Comparison of ENCODE assay signal across 21 mouse cellular contexts in the genomic region with DNA sequence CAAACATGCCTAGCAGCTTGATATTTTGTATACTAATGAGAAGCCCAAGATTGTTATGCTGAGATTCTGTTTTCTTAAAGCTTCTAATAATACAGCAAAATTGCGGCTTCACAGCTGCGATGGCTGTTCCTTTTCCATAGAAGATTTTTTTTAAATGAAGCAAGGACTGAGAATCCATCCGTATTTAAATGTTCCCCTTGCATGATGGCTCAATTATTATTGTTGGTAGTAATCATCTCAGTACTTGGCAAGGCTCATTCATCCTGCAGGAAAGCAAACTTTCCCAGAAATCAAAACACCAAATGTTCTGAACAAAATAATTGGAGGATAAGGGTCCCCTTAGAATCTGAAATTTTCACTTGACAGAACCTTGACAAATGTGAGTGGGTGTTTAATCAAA.
DNase-seq lines count a peak whose midpoint lies in the region; ATAC-seq lines count a peak whose summit lies in the region.
"Had no signal": no experiment of that assay in that cellular context is flagged by ENCODE, and none has a peak within 500 bp of the region (broad histone marks: within the 10 kb centered on the region; RNA-seq: fewer than 3 reads in every experiment).

No protein-coding gene starts in this region.

- H3K9ac ChIP-seq in forebrain, embryonic 16.5 days (replicated peaks; ENCODE audit: low read depth, low read length): no peak overlapping the region
- H3K9ac ChIP-seq: embryonic facial prominence, embryonic 15.5 days; heart, embryonic 12.5 days; hindbrain, embryonic 15.5 days had no signal

- H3K27me3 ChIP-seq in forebrain, embryonic 16.5 days (replicated peaks; ENCODE audit: control insufficient read depth, insufficient read depth, low read length): no peaks in the 10 kb centered on the region
- H3K27me3 ChIP-seq in forebrain, embryonic 10.5 days (ENCODE audit: poor library complexity, severe bottlenecking): no peaks in the 10 kb centered on the region
- H3K27me3 ChIP-seq: CH12.LX; embryonic facial prominence, embryonic 15.5 days; heart, embryonic 12.5 days; hindbrain, embryonic 15.5 days; Patski had no signal

- peak; percentile 45 for ATAC-seq in forebrain, embryonic 16.5 days
- ATAC-seq: activated CD4-positive, CD25-positive, alpha-beta regulatory T cell, adult 4 months; intestine, embryonic 16.5 days; Patski had no signal

- no peaks in the 10 kb centered on the region for H3K9me3 ChIP-seq in forebrain, embryonic 16.5 days (ENCODE audit: control insufficient read depth, low read length)
- no peaks in the 10 kb centered on the region for H3K9me3 ChIP-seq in forebrain, embryonic 10.5 days
- H3K9me3 ChIP-seq: embryonic facial prominence, embryonic 15.5 days; heart, embryonic 12.5 days; hindbrain, embryonic 10.5 days; hindbrain, embryonic 15.5 days had no signal

- no peaks in the 10 kb centered on the region for H3K36me3 ChIP-seq in forebrain, embryonic 16.5 days (ENCODE audit: control insufficient read depth, insufficient read depth)
- H3K36me3 ChIP-seq in forebrain, embryonic 10.5 days (replicated peaks): no peaks in the 10 kb centered on the region
- H3K36me3 ChIP-seq: embryonic facial prominence, embryonic 15.5 days; heart, embryonic 12.5 days; hindbrain, embryonic 10.5 days; hindbrain, embryonic 15.5 days had no signal

- H3K4me2 ChIP-seq in forebrain, embryonic 16.5 days (ENCODE audit: low read length): no peak overlapping the region
- H3K4me2 ChIP-seq: embryonic facial prominence, embryonic 15.5 days; heart, embryonic 12.5 days; hindbrain, embryonic 15.5 days had no signal

- no peak overlapping the region for H3K4me3 ChIP-seq in forebrain, embryonic 16.5 days (replicated peaks; ENCODE audit: low read length)
- no peak overlapping the region for H3K4me3 ChIP-seq in forebrain, embryonic 10.5 days
- H3K4me3 ChIP-seq: embryonic facial prominence, embryonic 15.5 days; erythroblast, embryonic 14.5 days; heart, embryonic 12.5 days; hindbrain, embryonic 10.5 days; hindbrain, embryonic 15.5 days had no signal

- no peak for DNase-seq in forebrain, embryonic 10.5 days (ENCODE audit: extremely low spot score, low spot score)
- DNase-seq in layer of hippocampus, adult 18-20 months (ENCODE audit: low spot score in 2 of 2): peak; percentile 3 to 27
- no peak for DNase-seq in layer of hippocampus, postnatal 10 days (ENCODE audit: low spot score in 2 of 2)
- peak; percentile 37 for DNase-seq in brain, embryonic 18.5 days (ENCODE audit: low read depth, low spot score)
- no peak for DNase-seq in heart, adult 18-20 months
- DNase-seq: adrenal gland, postnatal 14 days; cerebellum, adult 11 months; cerebellum, adult 8-10 months; cerebellum, postnatal 14 days; embryo, embryonic 11 days; gastrocnemius, postnatal 10 days had no signal

- 51% methylated on average over 3 of the region's 3 CpGs for WGBS in forebrain, embryonic 16.5 days
- WGBS in forebrain, embryonic 10.5 days: 91% methylated on average over 3 of the region's 3 CpGs

- no peaks in the 10 kb centered on the region for H3K4me1 ChIP-seq in forebrain, embryonic 16.5 days (replicated peaks; ENCODE audit: control insufficient read depth, insufficient read depth, low read length)
- H3K4me1 ChIP-seq in forebrain, embryonic 10.5 days: no peaks in the 10 kb centered on the region
- H3K4me1 ChIP-seq: embryonic facial prominence, embryonic 15.5 days; heart, embryonic 12.5 days; hindbrain, embryonic 10.5 days; hindbrain, embryonic 15.5 days had no signal

- no peak overlapping the region for H3K27ac ChIP-seq in forebrain, embryonic 16.5 days (ENCODE audit: low read length)
- H3K27ac ChIP-seq in forebrain, embryonic 10.5 days: no peak overlapping the region
- H3K27ac ChIP-seq: embryonic facial prominence, embryonic 15.5 days; hindbrain, embryonic 10.5 days; hindbrain, embryonic 15.5 days had no signal

Comparison
In these comparisons a context has a peak if more than half of its experiments do, and no peak if none do; other contexts are left out.
1. DNase-seq: peak in layer of hippocampus, adult 18-20 months (2 of 2) and brain, embryonic 18.5 days (single experiment); none in forebrain, embryonic 10.5 days (single experiment), layer of hippocampus, postnatal 10 days (0 of 2) and heart, adult 18-20 months (0 of 2).